Mouse (Mus musculus): ENCODE data around the gene Gm28230. TPM values are rescaled to one million over a fixed set of nuclear protein-coding genes. Genes with fewer than 3 reads are reported as not detected.
A peak's percentile ranks its signal among the peaks of the same experiment; 100 is the strongest.

The Gm28230 gene
- polyA plus RNA-seq, 1 experiment from 2014 or later, result 0.55 TPM

MicroRNAs within 50 kb of the gene (microRNA counts, 519-probe panel; counts per million panel counts)
- microRNA mmu-miR-10b, result 3,456 counts per million, percentile 85 among the panel's probes with 10 or more counts

Other genes with a start within 250 kb of the Gm28230 start
- gene Lnpk, start 147.3 kb upstream of the Gm28230 start, polyA plus RNA-seq (2015; fragmentation: Nextera tagmentation; extraction: Ambion mirVana), result 19.0 and 25.7 TPM in 2 replicates
- gene Evx2, start 67.2 kb upstream of the Gm28230 start, polyA plus RNA-seq (2015; fragmentation: Nextera tagmentation; extraction: Ambion mirVana), result 0.04 TPM in 1 of 2 replicates, not detected in the other
- gene Hoxd13, start 58.4 kb upstream of the Gm28230 start, polyA plus RNA-seq (2015; fragmentation: Nextera tagmentation; extraction: Ambion mirVana), result 0.67 and 0.77 TPM in 2 replicates
- 0.45 and 1.1 TPM in 2 replicates for gene Hoxd12, start 51.7 kb upstream of the Gm28230 start, polyA plus RNA-seq (2015; fragmentation: Nextera tagmentation; extraction: Ambion mirVana)
- 1.2 and 2.3 TPM in 2 replicates for gene Hoxd11, start 47.2 kb upstream of the Gm28230 start, polyA plus RNA-seq (2015; fragmentation: Nextera tagmentation; extraction: Ambion mirVana)
- gene Hoxd10, start 34.8 kb upstream of the Gm28230 start, polyA plus RNA-seq (2015; fragmentation: Nextera tagmentation; extraction: Ambion mirVana), result 4.8 and 7.9 TPM in 2 replicates
- 4.4 and 5.9 TPM in 2 replicates for gene Hoxd9, start 29.0 kb upstream of the Gm28230 start, polyA plus RNA-seq (2015; fragmentation: Nextera tagmentation; extraction: Ambion mirVana)
- gene Hoxd8, start 22.1 kb upstream of the Gm28230 start, polyA plus RNA-seq (2015; fragmentation: Nextera tagmentation; extraction: Ambion mirVana), result 4.2 and 5.1 TPM in 2 replicates
- 18.8 and 19.2 TPM in 2 replicates for gene Hoxd3, start 14.8 kb upstream of the Gm28230 start, polyA plus RNA-seq (2015; fragmentation: Nextera tagmentation; extraction: Ambion mirVana)
- 1.2 and 1.6 TPM in 2 replicates for gene Hoxd4, start 14.8 kb upstream of the Gm28230 start, polyA plus RNA-seq (2015; fragmentation: Nextera tagmentation; extraction: Ambion mirVana)
- gene Hoxd1, start 36.3 kb downstream of the Gm28230 start, polyA plus RNA-seq (2015; fragmentation: Nextera tagmentation; extraction: Ambion mirVana), result 0.09 and 0.10 TPM in 2 replicates
- gene Mtx2, start 99.1 kb downstream of the Gm28230 start, polyA plus RNA-seq (2015; fragmentation: Nextera tagmentation; extraction: Ambion mirVana), result 112 and 126 TPM in 2 replicates

Data from intestine, embryonic 15.5 days (tissue).